Mouse (Mus musculus) thymus, adult 18-20 months (tissue): ENCODE results near the gene Rbbp5.

ENCODE experiments used
- DNase-seq, 2 experiments: peaks; one replicate each; pipeline ENCODE4 v3.0.0; 2022; ENCODE audit warnings: mixed read lengths in 2 of 2

The Rbbp5 gene

DNA sequence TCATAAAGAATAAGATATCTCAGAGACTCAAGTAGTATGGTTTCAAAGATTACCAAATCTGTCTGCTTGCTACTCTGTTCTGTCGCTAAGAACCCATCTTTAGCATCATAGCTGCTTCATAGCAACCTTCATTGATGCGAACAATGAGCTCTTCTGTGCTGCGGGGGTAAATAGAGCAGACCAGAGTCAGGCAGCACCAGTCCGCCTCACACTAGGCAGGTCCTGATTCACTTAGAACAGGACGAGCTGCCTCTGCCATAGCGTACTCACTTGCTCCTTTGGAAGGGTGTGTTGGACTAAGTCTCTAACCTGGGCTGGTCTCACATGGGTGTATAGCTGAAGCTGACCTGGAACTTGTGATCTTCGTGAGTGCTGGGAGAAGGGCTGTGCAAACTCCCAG lies 28.9 kb downstream of the Rbbp5 start, which contains the start of gene Tmem81:
Gene Tmem81 (plus strand): TSS at position 173 of the 400 bp plus-strand sequence.
- DNase-seq = no peak

DNA sequence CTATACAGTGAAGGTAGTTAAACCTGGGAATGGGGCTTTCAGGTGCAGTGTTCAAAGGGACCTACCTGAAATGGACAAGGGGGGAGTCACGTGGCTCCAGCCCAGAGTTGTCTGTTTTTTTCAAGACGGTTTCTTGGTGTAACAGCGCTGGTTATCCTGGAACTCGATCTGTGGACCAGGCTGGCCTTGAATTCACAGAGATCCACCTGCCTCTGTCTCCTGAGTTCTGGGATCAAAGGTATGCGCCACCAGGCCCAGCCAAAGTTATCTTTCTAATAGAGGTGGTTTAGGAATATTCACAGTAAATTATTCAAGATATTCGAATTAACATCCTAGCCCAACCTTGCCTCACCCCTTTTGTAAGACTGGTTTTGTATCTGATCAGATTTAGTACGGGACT lies 29.5 kb downstream of the Rbbp5 start:
- no peak for DNase-seq

DNA sequence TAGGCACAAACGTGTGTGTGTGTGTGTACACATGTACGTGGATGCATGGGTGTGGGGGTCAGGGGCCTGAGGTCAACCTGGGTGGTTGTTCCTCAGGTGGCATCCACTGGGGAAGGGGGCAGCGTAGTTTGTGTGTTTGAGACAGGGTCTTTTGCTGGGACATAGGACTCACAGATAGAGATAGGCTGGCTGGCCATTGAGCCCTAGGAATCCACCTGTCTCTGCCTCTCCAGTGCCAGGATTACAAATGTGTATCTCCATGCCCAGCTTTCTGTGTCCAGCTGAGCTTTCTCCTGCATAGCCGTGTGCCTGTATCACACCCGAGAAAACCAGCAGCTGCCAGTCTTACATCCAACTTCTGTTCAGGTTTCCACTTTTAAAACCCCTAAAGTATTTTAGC lies 32.6 kb downstream of the Rbbp5 start:
- no peak for DNase-seq

DNA sequence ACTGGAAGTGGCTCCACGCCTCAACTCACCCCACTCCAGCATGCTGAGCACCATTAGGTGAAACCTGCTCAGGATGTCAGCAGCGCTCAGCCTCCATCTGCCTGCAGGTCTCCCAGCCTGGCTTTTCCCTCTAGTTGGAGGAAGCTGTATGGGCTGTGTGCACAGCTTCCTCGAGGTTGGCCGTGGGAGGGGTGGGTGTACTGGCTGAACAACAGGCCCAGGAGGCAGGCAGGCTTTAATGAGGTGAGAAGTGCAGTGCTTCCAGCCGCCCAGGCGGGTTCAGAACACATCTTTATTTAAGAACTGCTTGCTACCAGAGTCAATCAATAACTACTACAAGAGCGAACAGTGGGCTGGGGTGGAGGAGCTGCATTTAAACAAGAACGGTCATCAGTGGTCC lies 34.4 kb downstream of the Rbbp5 start:
- DNase-seq = no peak

DNA sequence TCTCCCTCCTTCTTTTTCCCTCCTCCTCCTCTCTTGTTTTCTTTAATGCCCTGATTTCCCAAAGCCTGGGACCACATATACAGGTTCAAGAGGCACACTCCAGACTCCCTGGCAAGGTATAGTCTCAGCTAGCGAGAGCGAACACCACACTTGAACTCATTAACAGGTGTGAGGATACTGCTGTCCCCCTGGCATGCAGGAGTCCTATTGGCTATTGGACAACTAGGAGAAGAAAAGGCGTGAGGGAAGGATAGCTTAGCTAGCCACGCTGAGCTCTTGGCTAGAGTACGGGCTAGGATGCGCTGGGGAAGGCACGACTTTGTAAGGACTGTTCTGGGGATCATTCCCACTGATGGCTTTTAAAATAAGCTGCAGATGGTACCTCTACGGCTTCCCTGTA lies 34.9 kb downstream of the Rbbp5 start:
- DNase-seq = no peak

DNA sequence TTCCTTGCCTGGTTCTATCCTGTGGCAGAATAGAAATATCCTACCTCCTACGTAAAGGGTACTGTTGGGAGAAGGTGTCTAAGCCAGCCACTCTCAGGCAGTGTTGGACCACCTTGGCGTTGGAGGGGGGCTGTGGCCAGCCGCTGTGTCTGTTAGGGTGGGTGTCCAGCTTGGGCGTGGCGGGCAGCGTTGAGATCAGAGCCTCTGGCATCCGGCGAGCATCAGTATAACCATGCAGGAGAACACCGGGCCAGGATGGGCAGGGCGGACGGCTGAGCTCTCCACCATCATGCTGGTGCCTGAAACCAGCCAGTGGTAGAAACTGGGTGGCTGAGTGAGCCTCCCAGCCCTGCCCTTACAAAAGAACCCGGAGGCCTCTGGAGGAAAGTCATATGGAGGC lies 38.2 kb downstream of the Rbbp5 start:
- DNase-seq = no peak

DNA sequence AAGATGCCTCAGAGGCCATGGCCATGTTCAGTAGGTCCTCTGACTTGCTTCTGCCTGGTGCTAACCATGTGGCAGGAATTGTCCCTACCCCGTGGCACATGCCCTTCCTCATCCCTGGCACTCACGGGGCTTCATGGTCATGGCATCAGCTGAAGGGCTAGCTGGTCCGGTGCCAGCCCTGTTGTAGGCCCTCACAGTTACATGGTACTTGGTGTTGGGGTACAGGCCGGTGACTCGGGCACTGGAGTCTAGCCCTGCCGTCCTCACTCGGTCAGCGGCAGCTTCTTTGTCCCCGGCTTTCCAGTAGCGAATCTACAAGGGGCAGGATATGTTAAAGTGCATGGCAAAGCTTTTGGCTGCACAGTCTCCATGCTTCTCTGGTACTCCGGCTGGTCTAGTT lies 39.6 kb downstream of the Rbbp5 start:
- no peak for DNase-seq

DNA sequence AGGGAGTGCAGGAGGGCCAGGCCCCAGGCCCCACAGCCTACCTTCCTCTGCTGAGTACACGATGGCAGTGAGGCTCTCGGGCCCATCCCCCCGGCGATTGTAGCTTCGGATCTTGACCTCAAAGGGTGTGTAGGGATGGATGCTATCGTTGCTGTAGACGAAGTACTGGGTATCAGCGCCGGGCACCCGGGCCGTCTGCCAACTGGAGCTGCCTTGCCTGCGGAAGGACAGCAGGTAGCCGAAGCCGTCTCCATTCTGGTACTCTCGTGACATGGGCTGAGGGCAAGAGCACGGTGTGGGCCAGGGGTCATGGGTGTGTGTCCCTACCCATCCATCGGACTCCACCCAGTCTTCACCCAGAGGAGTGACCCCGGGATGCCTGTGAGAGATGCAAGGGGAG lies 41.5 kb downstream of the Rbbp5 start:
- no peak for DNase-seq

DNA sequence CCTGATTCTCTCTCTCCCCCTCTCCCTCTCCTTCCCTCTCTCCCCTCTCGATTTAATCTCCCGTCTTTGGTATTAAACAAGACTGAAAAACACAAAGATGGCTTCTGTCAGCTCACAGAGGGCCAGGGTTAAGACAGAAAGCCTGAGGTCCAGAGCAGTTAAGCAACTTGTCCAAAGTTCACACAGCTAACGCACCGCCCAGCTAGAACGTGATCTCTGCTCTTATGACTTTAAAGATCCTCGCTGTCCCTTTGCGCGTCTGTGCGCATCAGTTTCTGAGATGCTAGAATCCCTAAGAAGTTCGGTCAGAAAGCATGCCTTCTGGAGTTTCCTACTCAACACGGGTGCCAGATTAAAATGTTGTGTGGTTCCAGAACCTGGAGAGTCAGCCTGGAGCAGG lies 42.6 kb downstream of the Rbbp5 start:
- DNase-seq = no peak

DNA sequence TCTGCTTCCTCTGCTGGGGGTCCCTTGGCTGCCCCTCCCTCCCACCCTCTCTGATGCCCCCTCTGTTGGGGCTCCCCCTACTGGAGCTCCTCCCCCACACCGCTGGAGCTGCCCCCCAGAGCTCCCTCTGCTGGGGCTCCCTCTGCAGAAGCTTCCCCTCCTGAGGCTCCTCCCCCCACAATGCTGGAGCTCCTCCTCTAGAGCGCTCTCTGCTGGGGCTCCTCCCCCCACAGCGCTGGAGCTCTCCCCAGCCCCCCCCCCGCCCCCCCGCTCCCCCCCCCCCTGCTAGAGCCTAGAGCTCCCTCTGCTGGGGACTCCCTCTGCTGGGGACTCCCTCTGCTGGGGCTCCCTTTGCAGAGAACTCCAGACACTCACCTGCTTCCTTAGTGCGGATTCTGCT lies 43.6 kb downstream of the Rbbp5 start:
- DNase-seq = peak; percentile 24 to 29

DNA sequence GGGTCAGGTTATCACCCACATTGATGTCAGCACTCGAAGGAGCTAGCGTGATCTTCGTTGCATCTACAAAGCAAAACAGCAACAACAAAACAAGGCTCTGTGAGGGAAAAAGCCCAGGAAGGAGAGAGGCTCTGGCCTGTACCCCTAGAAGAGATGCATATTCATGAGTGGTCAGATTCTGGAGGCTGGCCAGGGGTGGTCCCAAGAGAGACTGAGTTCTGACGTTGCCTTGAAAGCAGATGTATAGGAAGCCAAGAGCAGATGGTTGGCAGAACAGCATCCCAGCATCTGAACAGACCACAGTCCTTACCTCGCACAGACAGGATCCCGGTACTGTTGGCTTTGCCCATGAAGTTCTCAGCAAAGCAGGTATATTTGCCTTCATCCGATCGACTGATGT lies 45.9 kb downstream of the Rbbp5 start:
- DNase-seq = no peak

DNA sequence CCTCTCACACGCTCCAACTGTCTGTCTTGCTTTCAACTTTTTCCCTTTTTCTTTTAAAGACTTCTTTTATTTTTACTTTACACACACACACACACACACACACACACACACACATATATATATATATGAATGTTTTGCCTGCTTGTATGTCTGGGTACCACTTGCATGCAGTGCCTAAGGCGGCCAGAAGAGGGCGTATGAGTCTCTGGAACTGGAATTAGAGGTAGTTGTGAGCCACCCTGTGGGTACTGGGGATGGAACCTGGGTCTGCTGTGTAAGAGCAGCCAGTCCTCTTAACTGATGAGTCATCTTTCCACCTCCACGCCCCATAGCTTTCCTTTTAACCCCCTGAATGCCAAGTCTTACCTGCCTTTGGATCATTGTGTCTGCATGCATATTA lies 46.8 kb downstream of the Rbbp5 start:
- no peak for DNase-seq

DNA sequence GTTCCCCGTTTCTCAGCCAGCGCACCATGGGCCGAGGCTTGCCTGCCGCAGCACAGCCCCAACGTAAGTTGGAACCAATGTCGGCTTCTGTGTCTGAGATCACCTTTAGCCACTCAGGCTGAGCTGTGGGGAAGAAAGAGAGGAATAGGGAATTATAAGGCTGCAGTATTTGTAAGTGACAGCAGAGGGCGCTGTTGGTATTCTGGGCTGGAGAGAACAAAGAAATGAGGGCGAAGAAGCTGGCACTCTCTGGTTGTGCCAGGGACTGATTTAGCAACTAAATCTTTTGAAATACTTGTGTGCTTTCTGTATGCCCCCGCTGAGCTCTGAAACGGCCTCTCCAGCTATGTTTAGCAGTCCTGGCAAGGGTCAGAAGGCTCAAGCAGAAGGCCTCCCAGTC lies 48.7 kb downstream of the Rbbp5 start:
- no peak for DNase-seq

DNA sequence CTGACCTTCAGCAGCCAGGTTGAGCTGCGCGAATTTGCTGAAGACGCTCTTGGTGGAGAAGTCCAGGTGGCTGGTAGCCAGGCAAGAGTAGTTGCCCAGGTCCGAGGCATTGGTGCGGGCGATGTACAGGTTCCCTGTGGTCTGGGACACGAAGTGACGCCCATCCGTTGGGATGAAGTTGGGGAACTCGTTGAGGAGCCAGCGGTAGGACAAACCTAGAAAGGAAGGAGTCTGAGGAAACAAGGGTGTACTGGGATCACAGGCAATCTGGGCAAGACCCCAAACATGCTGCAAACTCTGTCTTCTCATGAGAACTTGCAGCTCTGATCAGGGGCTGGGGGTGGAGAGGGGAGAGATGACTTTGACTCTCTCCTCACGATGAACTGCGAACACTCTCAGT lies 50.9 kb downstream of the Rbbp5 start:
- DNase-seq = no peak

DNA sequence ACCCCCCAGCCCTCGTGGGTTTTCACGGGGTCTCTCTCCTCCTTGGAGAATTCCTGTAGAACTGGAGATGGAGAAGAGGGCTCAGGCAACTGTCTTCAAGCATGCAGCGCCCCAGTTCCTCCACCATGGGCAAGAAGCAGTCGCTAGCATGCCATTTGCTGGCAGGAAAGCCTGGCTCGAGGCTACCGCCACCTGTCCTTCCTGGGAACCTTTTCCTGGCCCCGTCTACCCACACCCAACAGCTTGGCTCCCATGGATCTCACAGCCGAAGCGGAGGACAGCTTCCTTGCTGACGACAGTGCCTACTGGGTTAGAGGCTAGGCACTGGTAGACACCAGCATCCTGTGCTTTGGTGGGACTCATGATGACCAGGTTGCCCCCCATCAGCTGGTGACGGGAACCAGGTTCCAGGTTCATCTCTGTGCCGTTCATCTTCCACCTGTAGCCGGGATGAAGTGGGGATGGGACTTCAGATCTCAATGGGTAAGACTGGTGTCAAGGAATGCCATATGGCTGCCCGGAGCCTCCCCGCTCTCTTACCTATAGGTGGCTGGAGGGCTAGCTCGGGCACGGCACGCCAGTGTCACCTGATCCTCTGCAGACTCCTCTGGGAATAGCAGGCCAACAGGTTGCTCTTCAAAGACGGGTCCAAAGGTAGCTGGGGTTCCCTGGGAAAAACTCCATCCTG lies 51.6 kb downstream of the Rbbp5 start:
- no peak for DNase-seq

DNA sequence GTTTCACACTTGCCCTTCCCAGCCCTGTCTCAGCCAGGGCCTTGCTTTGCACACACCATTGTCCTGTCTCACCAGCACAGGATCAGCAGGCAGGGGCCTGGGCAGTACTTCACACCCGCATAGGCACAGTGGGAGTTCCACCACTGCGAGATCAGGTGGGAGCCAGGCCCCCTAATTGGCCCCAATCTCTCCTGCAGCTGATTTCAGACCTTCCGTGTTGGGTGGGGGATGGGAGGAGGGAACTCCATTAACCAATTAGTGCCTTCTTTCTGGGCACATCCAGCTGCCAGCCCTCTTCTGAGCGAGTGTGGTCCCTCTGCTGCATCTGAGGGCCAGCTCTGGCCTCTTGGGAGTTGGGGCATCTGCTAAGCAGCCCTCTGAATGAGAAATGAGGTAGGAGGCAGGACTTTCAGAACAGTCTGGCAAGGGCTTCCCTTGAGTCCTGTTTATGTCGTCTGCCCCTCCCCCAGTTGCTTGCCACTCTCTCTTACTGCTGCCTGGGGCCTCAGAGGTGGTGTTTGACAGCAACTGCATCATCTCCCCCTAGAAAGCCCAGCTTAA lies 53.5 kb downstream of the Rbbp5 start:
- no peak for DNase-seq

DNA sequence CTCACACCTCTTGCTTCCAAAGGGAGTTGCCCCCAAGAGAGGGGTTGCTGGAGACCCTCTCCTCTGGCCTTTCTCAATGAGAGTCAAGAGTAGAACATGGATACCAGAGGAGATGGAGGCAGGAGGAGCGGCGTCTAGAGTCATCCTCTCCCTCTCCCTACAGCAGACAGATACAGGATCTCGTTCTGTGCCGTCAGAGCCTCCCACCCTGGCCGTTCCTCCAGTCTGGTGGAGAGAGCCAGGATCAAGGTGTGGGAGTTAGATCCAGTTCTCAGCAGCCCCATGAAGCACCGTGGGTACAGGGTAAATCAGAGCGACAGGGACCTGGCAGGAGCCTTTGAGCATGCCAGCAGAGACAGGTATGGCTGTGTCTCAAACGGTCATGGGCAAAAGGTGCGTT lies 55.4 kb downstream of the Rbbp5 start:
- no peak for DNase-seq

DNA sequence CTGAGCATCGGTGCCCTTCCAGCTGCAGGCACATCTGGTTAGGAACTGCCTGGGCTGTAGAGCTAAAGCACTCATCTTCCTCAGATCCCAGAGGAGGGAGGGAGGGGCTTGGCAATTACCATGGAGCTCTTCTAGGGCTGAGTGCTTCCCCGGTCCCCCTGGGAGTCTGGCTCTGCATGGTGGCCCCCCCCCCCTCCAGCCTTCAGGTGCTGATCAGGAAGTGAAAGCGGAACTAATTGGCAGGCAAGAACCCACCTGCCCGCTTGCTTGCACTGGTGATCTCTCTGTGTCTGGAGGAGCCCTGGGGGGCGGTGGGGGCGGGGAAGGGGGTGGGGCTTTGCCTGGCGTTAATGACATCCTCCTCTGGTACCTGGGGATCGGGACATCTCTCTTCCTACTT lies 56.7 kb downstream of the Rbbp5 start:
- DNase-seq = no peak

DNA sequence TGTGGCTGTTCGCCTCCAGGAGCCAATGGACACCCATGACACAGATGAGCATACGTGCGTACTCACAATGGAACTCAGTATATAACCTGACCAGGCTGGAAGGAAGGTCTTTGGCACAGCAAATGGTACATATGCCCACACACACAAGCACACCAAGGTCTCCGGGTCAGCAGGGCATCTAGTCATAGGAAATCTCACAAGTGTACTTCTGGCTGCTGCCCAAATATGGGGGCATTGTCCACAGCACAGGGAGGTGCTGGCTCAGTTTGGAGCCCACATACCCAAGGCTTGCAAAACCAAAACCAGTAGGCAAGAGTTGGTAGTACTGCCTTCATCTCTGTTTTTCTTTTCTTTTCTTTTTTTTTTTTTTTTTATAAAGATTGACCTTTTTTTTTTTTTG lies 58.4 kb downstream of the Rbbp5 start:
- DNase-seq = no peak

DNA sequence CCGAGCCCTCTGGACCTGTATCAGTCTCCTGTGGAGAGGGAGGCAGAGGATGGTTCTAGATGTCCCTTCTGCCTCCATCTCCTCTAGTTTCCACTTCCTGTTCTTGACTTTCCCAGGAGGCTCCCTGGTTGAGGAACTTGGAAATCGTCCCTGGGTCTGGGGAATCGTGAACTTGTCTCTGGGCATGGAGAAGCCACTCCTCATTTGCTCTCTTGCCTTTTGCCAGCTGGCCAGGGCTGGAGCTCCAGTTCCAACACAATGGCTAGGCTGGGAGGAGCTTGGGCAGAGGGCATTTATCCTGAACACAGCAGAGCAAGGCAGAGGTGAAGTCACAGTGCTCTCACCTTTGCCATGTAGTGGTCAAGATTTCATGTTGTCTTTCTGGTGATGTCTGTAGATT lies 59.3 kb downstream of the Rbbp5 start:
- DNase-seq = no peak

DNA sequence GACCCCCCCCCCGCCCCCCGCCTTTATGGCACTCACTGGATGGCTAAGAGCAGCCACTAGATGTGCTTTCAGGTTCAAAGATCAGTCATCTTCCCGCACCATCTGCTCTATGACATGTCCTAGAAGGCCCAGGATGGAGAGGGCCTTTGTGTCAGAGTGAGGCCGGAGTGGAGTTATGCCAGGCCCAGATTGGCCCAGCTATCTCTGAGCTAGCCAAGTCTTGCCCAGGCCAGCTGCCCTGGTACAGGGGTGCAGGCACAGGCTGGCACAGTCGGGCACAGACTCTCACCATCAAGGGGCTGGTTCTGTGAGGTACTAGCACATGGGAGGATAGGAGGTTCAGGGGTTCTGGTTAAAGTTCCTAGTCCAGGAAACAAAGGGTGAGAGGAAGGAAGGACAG lies 60.6 kb downstream of the Rbbp5 start:
- DNase-seq = no peak

DNA sequence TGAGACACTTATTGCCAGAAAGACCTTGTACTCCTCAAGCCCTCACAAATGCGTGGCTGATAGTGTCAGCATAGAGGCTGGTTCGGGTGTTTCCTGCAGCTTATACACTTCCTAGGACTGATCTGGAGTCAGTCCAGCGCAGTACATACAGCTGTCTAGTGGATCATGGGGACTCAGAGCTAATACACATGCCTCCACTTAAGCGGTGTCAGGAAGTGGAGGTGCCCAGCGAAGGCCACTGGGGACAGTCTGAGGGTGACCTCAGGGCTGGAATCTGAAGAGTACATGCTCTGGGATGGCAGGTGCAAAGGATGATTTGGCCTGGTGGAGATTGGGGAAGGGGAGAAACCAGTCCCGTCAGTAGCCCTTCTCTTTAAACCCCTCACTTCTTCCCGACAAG lies 63.5 kb downstream of the Rbbp5 start:
- no peak for DNase-seq

DNA sequence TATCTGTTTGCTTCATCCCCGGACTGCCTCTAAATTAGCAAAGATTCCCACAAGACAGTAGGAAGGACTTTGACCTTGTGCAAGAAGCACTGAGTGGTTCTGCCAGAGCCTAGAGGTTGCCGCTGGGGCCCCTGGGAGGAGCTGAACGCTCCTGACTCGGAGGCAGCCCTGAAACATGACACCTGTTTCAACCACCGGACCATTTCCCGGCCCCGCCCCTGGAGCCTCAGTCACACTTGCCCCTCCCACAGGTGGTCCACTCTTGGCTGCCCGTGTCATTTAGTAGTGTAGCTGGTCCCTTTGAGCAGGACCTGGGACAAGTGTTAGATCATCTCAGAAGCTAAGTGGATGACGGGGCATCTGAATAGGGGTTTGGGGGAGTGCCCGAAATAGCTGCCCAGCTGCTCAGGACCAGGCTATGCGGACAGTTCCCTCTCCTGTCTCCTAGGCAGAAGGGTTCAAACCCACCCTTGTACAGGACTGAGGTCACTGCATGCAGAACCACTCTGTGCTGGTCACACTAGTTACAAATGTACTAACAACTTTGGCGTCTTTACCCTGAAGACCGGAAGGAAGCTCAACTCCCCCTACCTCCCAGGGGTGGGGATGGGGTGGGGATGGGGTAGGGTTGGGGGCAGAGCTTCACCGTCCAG lies 64.1 kb downstream of the Rbbp5 start:
- no peak for DNase-seq

DNA sequence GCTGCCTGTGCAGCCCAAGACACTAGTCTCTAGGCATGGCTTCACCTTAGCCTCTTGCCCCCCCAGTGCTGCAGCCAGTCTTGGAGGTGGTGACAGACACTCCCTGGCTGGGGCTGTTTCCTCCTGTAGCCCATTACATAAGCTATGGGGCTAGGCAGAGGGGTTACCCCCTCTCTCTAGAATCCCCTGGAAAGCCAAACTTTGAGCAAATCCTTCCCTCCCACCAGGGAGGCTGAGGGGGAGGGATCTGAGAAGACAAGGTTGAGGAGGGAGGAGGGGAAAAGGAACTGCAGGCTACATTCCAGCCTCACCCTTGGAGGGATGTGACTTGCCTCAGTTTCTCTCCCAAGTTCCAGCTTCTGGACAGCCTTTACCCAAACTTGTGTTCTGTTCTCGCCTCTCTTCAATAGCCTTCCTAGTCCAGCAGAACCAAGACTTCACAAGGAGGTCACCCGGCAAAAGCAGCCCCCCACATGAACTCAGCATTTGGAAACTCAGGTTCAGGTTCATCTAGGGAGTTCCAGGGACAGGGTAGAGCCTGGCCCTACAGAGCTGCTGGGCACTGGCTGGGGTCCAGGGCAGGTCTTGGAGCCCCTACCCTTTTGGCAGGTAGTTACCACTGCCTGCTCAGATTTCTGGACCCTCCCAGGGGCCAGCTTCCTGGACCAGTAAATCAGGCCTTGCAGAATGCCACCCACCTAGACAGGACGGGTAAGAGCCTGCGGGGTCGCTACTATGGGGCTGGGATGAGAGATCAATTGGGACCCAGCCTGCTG lies 64.8 kb downstream of the Rbbp5 start:
- DNase-seq = no peak
